ENCODE assay signal across 13 mouse cellular contexts in the genomic region with DNA sequence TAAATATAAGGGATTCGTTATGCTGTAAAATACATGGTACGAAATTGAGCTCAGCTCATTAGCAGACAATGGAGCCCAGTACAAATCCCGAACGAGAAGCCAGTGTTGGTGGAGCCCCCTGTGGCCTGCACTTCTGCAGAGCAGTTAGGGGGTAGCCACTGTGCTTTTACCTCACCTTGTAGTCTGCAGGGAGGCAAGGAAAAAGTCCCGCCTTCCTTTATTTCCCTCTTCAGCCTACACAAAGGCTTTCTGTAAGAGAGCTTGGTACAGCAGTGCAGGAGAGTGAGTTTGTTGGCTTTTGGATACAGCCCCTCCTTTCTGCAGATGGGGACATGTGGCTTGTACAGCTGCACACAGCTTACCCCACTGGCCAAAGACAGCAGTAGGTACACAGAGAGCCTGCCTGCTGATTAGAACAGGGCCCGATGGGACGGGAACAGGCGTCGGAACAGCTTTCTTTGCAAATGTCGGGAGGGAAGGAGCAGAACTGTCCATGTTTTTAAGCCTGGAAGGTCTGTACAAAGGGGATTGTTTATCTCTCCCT. TPM values are rescaled to one million over a fixed set of nuclear protein-coding genes. Genes with fewer than 3 reads are reported as not detected.
DNase-seq lines count a peak whose midpoint lies in the region; ATAC-seq and TF ChIP-seq lines count a peak whose summit lies in the region.
"Had no signal": no experiment of that assay in that cellular context is flagged by ENCODE, and none has a peak within 500 bp of the region (broad histone marks: within the 10 kb centered on the region; RNA-seq: fewer than 3 reads in every experiment).

No protein-coding gene starts in this region.

- no peak for DNase-seq in lung, postnatal 0 days (ENCODE audit: low spot score)
- DNase-seq in lung, postnatal 25 days (ENCODE audit: low spot score), result no peak
- DNase-seq in forebrain, postnatal 0 days, result no peak
- DNase-seq in limb, embryonic 14.5 days (ENCODE audit: low spot score), result no peak
- no peak for DNase-seq in kidney, postnatal 36 days
- no peak for DNase-seq in adrenal gland, adult 8-10 months
- DNase-seq: adrenal gland, postnatal 25 days; gastrocnemius, postnatal 10 days had no signal

- H3K9ac ChIP-seq in lung, postnatal 0 days (replicated peaks; ENCODE audit: low read depth), result no peak overlapping the region
- H3K9ac ChIP-seq in forebrain, postnatal 0 days, result no peak overlapping the region
- no peak overlapping the region for H3K9ac ChIP-seq in limb, embryonic 14.5 days (ENCODE audit: low read depth, low read length, severe bottlenecking)
- H3K9ac ChIP-seq in stomach, embryonic 15.5 days, result no peak overlapping the region
- no peak overlapping the region for H3K9ac ChIP-seq in kidney, embryonic 15.5 days
- H3K9ac ChIP-seq: lung, embryonic 15.5 days had no signal

- H3K4me2 ChIP-seq in lung, postnatal 0 days (replicated peaks; ENCODE audit: low read depth, low read length), result no peak overlapping the region
- H3K4me2 ChIP-seq in forebrain, postnatal 0 days (ENCODE audit: low read depth), result 0 out of 2 replicates have a peak overlapping the region, but pooled peaks have one; percentile 0
- H3K4me2 ChIP-seq in limb, embryonic 14.5 days (replicated peaks; ENCODE audit: low read depth, low read length, severe bottlenecking), result no peak overlapping the region; the same call in 1 of the 2 replicates
- H3K4me2 ChIP-seq in stomach, embryonic 15.5 days, result peak overlapping the region; percentile 6; the same call in 1 of the 2 replicates
- no peak overlapping the region for H3K4me2 ChIP-seq in kidney, embryonic 15.5 days
- H3K4me2 ChIP-seq: lung, embryonic 15.5 days had no signal

- no peak for TF ChIP-seq EP300 in lung, postnatal 0 days (IDR thresholded peaks at IDR 0.05)

- TF ChIP-seq CTCF in lung, postnatal 0 days (IDR thresholded peaks at IDR 0.05), result 0 out of 2 replicates have a peak, but pooled peaks have one; percentile 6
- no peak for TF ChIP-seq CTCF in forebrain, postnatal 0 days (IDR thresholded peaks at IDR 0.05; ENCODE audit: low read depth)

- H3K9me3 ChIP-seq in lung, postnatal 0 days (ENCODE audit: low read length), result no peaks in the 10 kb centered on the region
- H3K9me3 ChIP-seq in forebrain, postnatal 0 days (ENCODE audit: low read length), result no peaks in the 10 kb centered on the region
- no peaks in the 10 kb centered on the region for H3K9me3 ChIP-seq in limb, embryonic 14.5 days (ENCODE audit: control insufficient read depth, low read length)
- H3K9me3 ChIP-seq in stomach, embryonic 15.5 days, result no peaks in the 10 kb centered on the region
- H3K9me3 ChIP-seq in kidney, embryonic 15.5 days (replicated peaks), result no peaks in the 10 kb centered on the region
- H3K9me3 ChIP-seq: lung, embryonic 15.5 days had no signal

- H3K27ac ChIP-seq in lung, postnatal 0 days (ENCODE audit: low read length), result no peak overlapping the region
- H3K27ac ChIP-seq in forebrain, postnatal 0 days (ENCODE audit: low read depth, low read length), result no peak overlapping the region
- 0 out of 2 replicates have a peak overlapping the region, but pooled peaks have one; percentile 8 for H3K27ac ChIP-seq in limb, embryonic 14.5 days (replicated peaks; ENCODE audit: low read depth, low read length)
- peak overlapping the region; percentile 77 for H3K27ac ChIP-seq in stomach, embryonic 15.5 days
- H3K27ac ChIP-seq in kidney, embryonic 15.5 days, result no peak overlapping the region
- H3K27ac ChIP-seq: lung, embryonic 15.5 days had no signal

- no peak for TF ChIP-seq POLR2A in limb, embryonic 14.5 days (IDR thresholded peaks at IDR 0.05; ENCODE audit: borderline replicate concordance, extremely low read depth, insufficient read depth, insufficient read length)

- H3K36me3 ChIP-seq in lung, postnatal 0 days (ENCODE audit: insufficient read depth, low read length), result 0 out of 2 replicates have a peak, but pooled peaks cover 8% of the 10 kb centered on the region
- H3K36me3 ChIP-seq in forebrain, postnatal 0 days (ENCODE audit: insufficient read depth), result no peaks in the 10 kb centered on the region
- H3K36me3 ChIP-seq in limb, embryonic 14.5 days (ENCODE audit: control insufficient read depth, insufficient read depth, low read length), result no peaks in the 10 kb centered on the region; the same call in 1 of the 2 replicates
- no peaks in the 10 kb centered on the region for H3K36me3 ChIP-seq in stomach, embryonic 15.5 days
- peaks cover 17% of the 10 kb centered on the region; the same call in 1 of the 2 replicates for H3K36me3 ChIP-seq in kidney, embryonic 15.5 days
- H3K36me3 ChIP-seq: lung, embryonic 15.5 days had no signal

- no peaks in the 10 kb centered on the region for H3K27me3 ChIP-seq in lung, postnatal 0 days (replicated peaks; ENCODE audit: insufficient read depth, low read length)
- no peaks in the 10 kb centered on the region for H3K27me3 ChIP-seq in forebrain, postnatal 0 days (ENCODE audit: insufficient read depth, low read length)
- H3K27me3 ChIP-seq in limb, embryonic 14.5 days (ENCODE audit: control insufficient read depth, insufficient read depth, low read length), result 0 out of 2 replicates have a peak, but pooled peaks cover 6% of the 10 kb centered on the region
- 0 out of 2 replicates have a peak, but pooled peaks cover 5% of the 10 kb centered on the region for H3K27me3 ChIP-seq in stomach, embryonic 15.5 days (replicated peaks)
- H3K27me3 ChIP-seq in kidney, embryonic 15.5 days, result peaks cover 17% of the 10 kb centered on the region

- 60% methylated on average over 10 of the region's 10 CpGs for WGBS in lung, postnatal 0 days
- WGBS in forebrain, postnatal 0 days, result 22% methylated on average over 10 of the region's 10 CpGs
- 52% methylated on average over 10 of the region's 10 CpGs for WGBS in limb, embryonic 14.5 days
- WGBS in stomach, embryonic 15.5 days, result 49% methylated on average over 10 of the region's 10 CpGs
- 67% methylated on average over 10 of the region's 10 CpGs for WGBS in kidney, embryonic 15.5 days

- H3K4me3 ChIP-seq in lung, postnatal 0 days (ENCODE audit: low read depth, low read length), result no peak overlapping the region
- no peak overlapping the region for H3K4me3 ChIP-seq in forebrain, postnatal 0 days (ENCODE audit: low read depth, low read length)
- H3K4me3 ChIP-seq in limb, embryonic 14.5 days (replicated peaks; ENCODE audit: low read length), result no peak overlapping the region
- no peak overlapping the region for H3K4me3 ChIP-seq in stomach, embryonic 15.5 days (replicated peaks)
- H3K4me3 ChIP-seq in kidney, embryonic 15.5 days (replicated peaks), result no peak overlapping the region
- H3K4me3 ChIP-seq: lung, embryonic 15.5 days had no signal

- ATAC-seq in lung, postnatal 0 days, result no peak
- ATAC-seq in forebrain, postnatal 0 days, result no peak
- no peak for ATAC-seq in limb, embryonic 14.5 days (ENCODE audit: low FRiP score, low read depth)
- peak; percentile 32; the same call in 1 of the 2 replicates for ATAC-seq in stomach, embryonic 15.5 days (ENCODE audit: insufficient read depth, low FRiP score, low read depth)
- no peak for ATAC-seq in kidney, embryonic 15.5 days (replicated peaks; ENCODE audit: low FRiP score)

- H3K4me1 ChIP-seq in lung, postnatal 0 days (ENCODE audit: insufficient read depth, low read depth, low read length), result peaks cover 33% of the 10 kb centered on the region
- H3K4me1 ChIP-seq in forebrain, postnatal 0 days (ENCODE audit: insufficient read depth), result peaks cover 26% of the 10 kb centered on the region
- peaks cover 42% of the 10 kb centered on the region for H3K4me1 ChIP-seq in limb, embryonic 14.5 days (ENCODE audit: control insufficient read depth, insufficient read depth, low read length)
- H3K4me1 ChIP-seq in stomach, embryonic 15.5 days, result peaks cover 24% of the 10 kb centered on the region; the same call in 1 of the 2 replicates
- peaks cover 41% of the 10 kb centered on the region for H3K4me1 ChIP-seq in kidney, embryonic 15.5 days

RNA-seq across cellular contexts. Expression of a gene that starts 3.9 kb away (rescaled TPM):
- polyA plus RNA-seq in lung, postnatal 0 days (2015; fragmentation: Nextera tagmentation; extraction: Ambion mirVana), result 34.5 and 35.9 TPM in 2 replicates
- 13.8 and 14.2 TPM in 2 replicates for total RNA-seq in forebrain, postnatal 0 days (2014; rRNA removed)
- polyA plus RNA-seq in forebrain, postnatal 0 days (2015; fragmentation: Nextera tagmentation; extraction: Ambion mirVana), result 15.7 and 17.2 TPM in 2 replicates
- polyA plus RNA-seq in limb, embryonic 14.5 days (2012; rRNA removed), result 7.9 and 8.0 TPM in 2 replicates
- 24.4 and 27.9 TPM in 2 replicates for polyA plus RNA-seq in limb, embryonic 14.5 days (2014; fragmentation: Nextera tagmentation; extraction: Ambion mirVana)
- 22.6 and 23.1 TPM in 2 replicates for polyA plus RNA-seq in stomach, embryonic 15.5 days (2015; fragmentation: Nextera tagmentation; extraction: Ambion mirVana)
- 10 to 100 TPM; 36.3 to 48.6 (median 39.9) TPM for total RNA-seq in adrenal gland, adult 8-10 months (2022)
- polyA plus RNA-seq in kidney, embryonic 15.5 days (2015; fragmentation: Nextera tagmentation; extraction: Ambion mirVana), result 14.0 and 15.6 TPM in 2 replicates

RNA-seq across cellular contexts. Expression of a gene that starts 13.0 kb away (rescaled TPM):
- polyA plus RNA-seq in lung, postnatal 0 days (2015; fragmentation: Nextera tagmentation; extraction: Ambion mirVana), result 4.3 and 4.7 TPM in 2 replicates
- total RNA-seq in forebrain, postnatal 0 days (2014; rRNA removed), result 1.8 and 2.4 TPM in 2 replicates
- 0.33 and 0.53 TPM in 2 replicates for polyA plus RNA-seq in forebrain, postnatal 0 days (2015; fragmentation: Nextera tagmentation; extraction: Ambion mirVana)
- polyA plus RNA-seq in limb, embryonic 14.5 days (2012; rRNA removed), result 1.7 and 1.8 TPM in 2 replicates
- polyA plus RNA-seq in limb, embryonic 14.5 days (2014; fragmentation: Nextera tagmentation; extraction: Ambion mirVana), result 0.88 and 1.4 TPM in 2 replicates
- 1.4 and 1.5 TPM in 2 replicates for polyA plus RNA-seq in stomach, embryonic 15.5 days (2015; fragmentation: Nextera tagmentation; extraction: Ambion mirVana)
- total RNA-seq in adrenal gland, adult 8-10 months (2022), result 10 to 100 TPM in 2 of 4 experiments, 1 to 10 TPM in 2; 5.3 to 18.8 (median 11.2) TPM
- polyA plus RNA-seq in kidney, embryonic 15.5 days (2015; fragmentation: Nextera tagmentation; extraction: Ambion mirVana), result 1.0 and 1.2 TPM in 2 replicates

RNA-seq across cellular contexts. Expression of a gene that starts 21.2 kb away (rescaled TPM):
- polyA plus RNA-seq in lung, postnatal 0 days (2015; fragmentation: Nextera tagmentation; extraction: Ambion mirVana), result 1.6 TPM in 2 replicates
- total RNA-seq in forebrain, postnatal 0 days (2014; rRNA removed), result 0.92 and 1.1 TPM in 2 replicates
- polyA plus RNA-seq in forebrain, postnatal 0 days (2015; fragmentation: Nextera tagmentation; extraction: Ambion mirVana), result 0.52 and 0.83 TPM in 2 replicates
- 2.0 and 2.1 TPM in 2 replicates for polyA plus RNA-seq in limb, embryonic 14.5 days (2012; rRNA removed)
- 0.74 and 0.82 TPM in 2 replicates for polyA plus RNA-seq in limb, embryonic 14.5 days (2014; fragmentation: Nextera tagmentation; extraction: Ambion mirVana)
- polyA plus RNA-seq in stomach, embryonic 15.5 days (2015; fragmentation: Nextera tagmentation; extraction: Ambion mirVana), result 1.5 and 1.8 TPM in 2 replicates
- 1 to 10 TPM; 2.0 to 4.1 (median 3.0) TPM for total RNA-seq in adrenal gland, adult 8-10 months (2022)
- polyA plus RNA-seq in kidney, embryonic 15.5 days (2015; fragmentation: Nextera tagmentation; extraction: Ambion mirVana), result 1.5 and 1.9 TPM in 2 replicates

RNA-seq across cellular contexts. Expression of a gene that starts 23.2 kb away (rescaled TPM):
- polyA plus RNA-seq in lung, postnatal 0 days (2015; fragmentation: Nextera tagmentation; extraction: Ambion mirVana), result 11.9 and 13.6 TPM in 2 replicates
- total RNA-seq in forebrain, postnatal 0 days (2014; rRNA removed), result not detected in 2 replicates
- not detected in 2 replicates for polyA plus RNA-seq in forebrain, postnatal 0 days (2015; fragmentation: Nextera tagmentation; extraction: Ambion mirVana)
- 1.00 TPM in 1 of 2 replicates, not detected in the other for polyA plus RNA-seq in limb, embryonic 14.5 days (2012; rRNA removed)
- not detected in 2 replicates for polyA plus RNA-seq in limb, embryonic 14.5 days (2014; fragmentation: Nextera tagmentation; extraction: Ambion mirVana)
- polyA plus RNA-seq in stomach, embryonic 15.5 days (2015; fragmentation: Nextera tagmentation; extraction: Ambion mirVana), result 28.1 and 31.4 TPM in 2 replicates
- total RNA-seq in adrenal gland, adult 8-10 months (2022), result not detected
- polyA plus RNA-seq in kidney, embryonic 15.5 days (2015; fragmentation: Nextera tagmentation; extraction: Ambion mirVana), result 1.1 TPM in 1 of 2 replicates, not detected in the other
- total RNA-seq: adrenal gland, postnatal 25 days; gastrocnemius, postnatal 10 days; layer of hippocampus, adult 8-10 months had no signal
- polyA plus RNA-seq: lung, embryonic 15.5 days; urinary bladder, adult 2 months had no signal

RNA-seq across cellular contexts. Expression of a gene that starts 30.1 kb away (rescaled TPM):
- polyA plus RNA-seq in lung, postnatal 0 days (2015; fragmentation: Nextera tagmentation; extraction: Ambion mirVana), result 0.95 and 1.1 TPM in 2 replicates
- total RNA-seq in forebrain, postnatal 0 days (2014; rRNA removed), result 48.4 and 91.3 TPM in 2 replicates
- 25.4 and 40.4 TPM in 2 replicates for polyA plus RNA-seq in forebrain, postnatal 0 days (2015; fragmentation: Nextera tagmentation; extraction: Ambion mirVana)
- polyA plus RNA-seq in limb, embryonic 14.5 days (2012; rRNA removed), result 0.16 and 0.17 TPM in 2 replicates
- polyA plus RNA-seq in limb, embryonic 14.5 days (2014; fragmentation: Nextera tagmentation; extraction: Ambion mirVana), result 0.03 TPM in 1 of 2 replicates, not detected in the other
- 2.8 and 3.3 TPM in 2 replicates for polyA plus RNA-seq in stomach, embryonic 15.5 days (2015; fragmentation: Nextera tagmentation; extraction: Ambion mirVana)
- 10 to 100 TPM; 43.7 to 68.9 (median 51.7) TPM for total RNA-seq in adrenal gland, adult 8-10 months (2022)
- 0.40 and 2.1 TPM in 2 replicates for polyA plus RNA-seq in kidney, embryonic 15.5 days (2015; fragmentation: Nextera tagmentation; extraction: Ambion mirVana)

Comparison
In these comparisons a context has a peak if more than half of its experiments do, and no peak if none do; other contexts are left out.
1. H3K27ac ChIP-seq: peak in limb, embryonic 14.5 days (single experiment) and stomach, embryonic 15.5 days (single experiment); none in lung, postnatal 0 days (single experiment), forebrain, postnatal 0 days (single experiment) and kidney, embryonic 15.5 days (single experiment).
2. H3K4me2 ChIP-seq: peak in forebrain, postnatal 0 days (single experiment) and stomach, embryonic 15.5 days (single experiment); none in lung, postnatal 0 days (single experiment), limb, embryonic 14.5 days (single experiment) and kidney, embryonic 15.5 days (single experiment).